Mouse (Mus musculus) embryo, embryonic 10 days (tissue): ENCODE results near the gene Xpr1.

ENCODE experiments used
- DNase-seq: peaks from one replicate; pipeline ENCODE4 v3.0.0-alpha.2; 2015; ENCODE audit warnings: low spot score

The Xpr1 gene

GRCm38 (mm10) chr1:155400056-155400455, 17.2 kb downstream of the Xpr1 start:
- DNase-seq: no peak

GRCm38 (mm10) chr1:155394829-155395228, 22.4 kb downstream of the Xpr1 start:
- no peak for DNase-seq

DNA sequence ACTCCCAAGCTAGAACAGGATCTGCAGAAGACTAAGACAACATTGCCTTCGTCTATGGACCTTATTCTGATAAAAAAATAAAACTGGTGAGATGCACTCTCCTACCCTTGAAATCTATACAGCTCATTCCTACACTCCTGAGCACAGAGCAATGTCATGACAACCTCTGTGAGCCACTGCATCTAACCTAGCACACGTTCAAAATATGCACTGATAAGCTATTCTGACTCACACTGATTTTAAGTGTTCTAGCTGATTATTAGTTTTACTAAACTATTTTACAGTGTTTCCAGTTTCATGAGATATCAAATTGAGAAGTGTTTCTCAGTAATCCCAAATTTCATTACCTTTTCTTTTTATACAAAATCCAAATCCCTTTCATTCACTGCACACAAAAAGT, 23.2 kb downstream of the Xpr1 start:
- DNase-seq: no peak

- no peak for DNase-seq
These were observed 24.4 kb downstream of the Xpr1 start for GRCm38 (mm10) chr1:155392825-155393224.

- no peak for DNase-seq
These were observed 25.7 kb downstream of the Xpr1 start for GRCm38 (mm10) chr1:155391537-155391936.

GRCm38 (mm10) chr1:155388418-155388817, 28.8 kb downstream of the Xpr1 start:
- no peak for DNase-seq

DNA sequence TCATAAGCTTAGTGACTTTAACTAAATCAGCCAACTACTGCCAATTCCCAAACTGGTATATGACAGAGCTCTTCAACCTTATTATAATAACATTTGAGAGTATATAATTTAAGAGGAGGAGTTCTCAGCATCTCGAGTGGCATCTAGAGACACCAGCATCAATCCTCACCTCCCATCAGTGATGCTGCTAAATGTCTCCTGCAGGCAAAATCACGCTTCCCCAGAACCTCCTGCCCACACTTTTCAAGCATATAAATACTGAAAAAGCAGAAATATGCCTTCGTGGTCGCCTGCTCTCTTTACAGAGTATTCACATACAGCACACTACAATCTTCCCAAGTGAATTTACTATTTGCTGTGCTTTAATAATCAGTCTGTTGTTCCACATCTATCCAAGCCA, 30.7 kb downstream of the Xpr1 start:
- DNase-seq: no peak

DNA sequence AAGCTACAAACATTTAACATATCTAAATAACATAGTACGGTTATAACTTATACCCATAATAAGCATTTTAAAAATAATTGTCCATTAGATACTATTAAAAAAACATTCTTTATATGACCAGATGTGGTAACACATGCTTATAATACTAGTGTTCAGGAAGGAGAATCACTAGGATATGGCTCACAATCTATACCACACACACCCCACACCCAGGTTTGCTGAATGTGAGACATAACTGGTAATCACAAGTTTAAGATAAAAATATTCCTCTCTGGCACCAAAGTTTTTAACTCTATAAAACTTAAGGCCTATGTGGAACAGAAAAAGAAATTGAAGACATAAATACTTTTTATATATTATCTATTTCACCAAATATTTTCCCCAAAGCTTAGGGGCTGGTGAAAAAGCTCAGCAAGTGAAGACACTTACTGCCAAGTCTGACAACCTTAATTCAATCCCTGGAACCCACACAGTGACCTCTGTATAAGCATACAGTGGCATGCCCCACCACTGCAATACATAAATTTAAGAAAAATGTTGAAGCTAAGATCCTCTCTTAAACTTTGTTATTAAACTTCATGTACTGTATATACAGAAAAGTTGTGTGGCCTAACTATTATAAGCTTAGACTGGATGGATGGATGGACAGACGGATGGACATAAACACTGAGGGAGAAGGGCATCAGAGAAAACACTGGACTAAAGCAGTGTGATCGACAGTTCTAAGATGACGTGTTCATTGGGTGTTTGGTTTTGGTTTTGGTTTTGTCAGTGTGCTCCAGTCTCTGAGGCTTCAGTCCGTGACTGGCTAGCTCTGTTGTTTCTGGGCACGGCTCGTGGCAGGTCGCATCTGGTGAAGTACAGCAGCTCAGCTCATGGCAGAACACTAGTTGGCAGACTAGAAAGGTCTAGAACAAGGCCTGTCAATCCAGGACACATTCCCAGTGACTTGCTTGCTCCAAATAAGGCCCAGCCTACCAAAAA, 33.6 kb downstream of the Xpr1 start:
- DNase-seq: no peak

DNA sequence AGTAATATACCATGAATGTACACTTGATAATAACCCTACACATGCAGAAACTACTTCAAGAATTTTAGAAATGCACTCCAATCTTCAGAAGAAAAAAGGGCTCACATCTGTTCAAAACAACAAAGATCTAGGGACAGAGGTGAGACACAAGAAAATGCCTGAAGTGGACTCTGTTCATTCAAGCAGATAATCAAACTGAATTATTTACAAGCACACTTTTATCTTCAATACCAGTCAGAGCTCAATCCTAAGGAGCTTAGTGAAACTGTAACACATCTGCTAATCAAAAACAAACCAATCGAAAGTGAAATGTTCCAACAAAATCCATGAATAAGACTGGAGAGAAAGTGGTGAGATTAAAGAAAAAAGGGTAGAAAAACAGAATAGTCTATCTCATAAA, 35.3 kb downstream of the Xpr1 start:
- no peak for DNase-seq

- DNase-seq: no peak
These were observed 37.9 kb downstream of the Xpr1 start for GRCm38 (mm10) chr1:155379289-155379688.

GRCm38 (mm10) chr1:155372821-155373220, 44.4 kb downstream of the Xpr1 start:
- no peak for DNase-seq

DNA sequence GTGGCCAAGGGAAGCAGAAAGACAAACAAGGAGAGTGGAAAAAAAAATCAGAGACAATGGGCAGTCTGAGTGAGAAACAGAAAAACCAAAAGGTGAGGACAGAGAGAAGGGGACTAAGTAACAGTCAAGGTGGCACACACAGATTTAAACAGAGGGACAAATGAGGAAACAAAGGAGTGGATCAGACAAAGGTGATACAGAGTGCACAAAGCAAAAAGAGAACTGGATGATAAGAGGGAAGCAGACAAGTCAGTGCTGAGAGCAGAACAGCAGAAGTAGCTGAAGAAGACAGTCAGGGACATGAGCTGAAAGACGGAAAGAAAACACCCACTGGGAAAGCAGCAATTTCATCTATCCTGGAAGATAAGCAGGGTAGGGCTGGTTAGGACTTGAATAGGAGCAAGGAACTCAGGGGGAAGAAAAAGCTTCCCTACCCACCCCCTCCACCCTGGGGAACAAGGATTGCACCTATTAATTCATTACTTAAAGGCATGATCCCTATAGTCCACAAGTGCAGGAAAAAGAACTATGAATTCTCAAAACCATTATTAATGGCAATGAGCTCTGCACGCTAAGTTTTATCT, 47.0 kb downstream of the Xpr1 start:
- no peak for DNase-seq

DNA sequence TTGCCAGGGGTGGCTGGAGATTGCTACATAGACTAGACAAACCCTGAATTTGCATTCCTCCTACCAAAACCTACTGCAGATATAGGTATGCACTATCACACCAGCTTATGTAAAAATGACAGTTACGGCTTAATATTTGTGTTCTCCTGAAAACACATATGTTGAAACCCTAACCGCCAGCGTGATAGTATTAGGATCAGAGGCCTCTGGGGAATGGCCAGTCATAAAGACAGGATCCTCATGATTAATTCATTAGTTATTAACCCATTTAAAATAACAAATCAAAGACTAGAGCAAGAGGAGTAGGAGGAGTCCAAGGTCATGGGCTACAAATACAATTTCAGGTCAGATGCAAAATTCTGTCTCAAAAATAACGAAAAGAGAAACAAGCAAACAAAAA, 50.8 kb downstream of the Xpr1 start:
- DNase-seq: no peak

GRCm38 (mm10) chr1:155361502-155362126, 55.6 kb downstream of the Xpr1 start:
- DNase-seq: no peak

GRCm38 (mm10) chr1:155353096-155353495, 64.1 kb downstream of the Xpr1 start:
- DNase-seq: no peak

- no peak for DNase-seq
These were observed 65.7 kb downstream of the Xpr1 start for GRCm38 (mm10) chr1:155351527-155351926.

DNA sequence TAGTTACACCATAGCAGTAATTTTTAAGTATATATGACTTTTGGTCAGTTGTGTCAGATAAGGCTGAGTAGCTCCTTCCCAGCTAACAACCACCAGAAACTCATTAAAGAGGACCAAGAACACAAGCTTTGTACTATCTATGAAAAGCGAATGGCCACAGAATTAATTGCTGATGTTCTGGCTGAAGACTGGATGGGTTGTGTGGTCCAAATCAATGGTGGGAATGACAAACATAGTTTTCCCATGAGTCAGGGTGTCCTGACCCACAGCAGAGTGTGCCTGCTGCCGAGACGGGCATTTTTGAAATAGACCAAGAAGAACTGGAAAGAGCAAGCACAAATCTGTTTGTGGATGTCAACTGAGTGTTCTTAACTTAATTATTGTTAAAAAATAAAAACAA, 68.7 kb downstream of the Xpr1 start:
- DNase-seq: no peak

DNA sequence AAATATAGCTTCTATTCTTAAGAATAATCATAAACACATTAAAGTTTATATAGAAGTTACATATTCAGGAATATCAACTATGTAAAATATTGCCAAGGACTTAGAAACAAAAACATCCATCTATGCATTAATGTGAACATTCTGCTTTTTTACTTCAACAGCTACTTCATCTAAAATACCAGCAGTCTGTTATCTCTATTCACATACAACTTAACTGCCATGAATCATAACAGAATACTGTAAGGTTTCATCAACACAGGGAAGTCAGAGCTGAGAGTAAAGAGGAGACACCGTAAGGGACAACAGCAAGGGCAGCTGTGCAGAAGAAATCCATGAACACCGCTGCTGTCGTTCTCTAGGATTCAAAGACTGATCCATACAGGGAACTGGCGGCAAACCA, 69.9 kb downstream of the Xpr1 start:
- no peak for DNase-seq

DNA sequence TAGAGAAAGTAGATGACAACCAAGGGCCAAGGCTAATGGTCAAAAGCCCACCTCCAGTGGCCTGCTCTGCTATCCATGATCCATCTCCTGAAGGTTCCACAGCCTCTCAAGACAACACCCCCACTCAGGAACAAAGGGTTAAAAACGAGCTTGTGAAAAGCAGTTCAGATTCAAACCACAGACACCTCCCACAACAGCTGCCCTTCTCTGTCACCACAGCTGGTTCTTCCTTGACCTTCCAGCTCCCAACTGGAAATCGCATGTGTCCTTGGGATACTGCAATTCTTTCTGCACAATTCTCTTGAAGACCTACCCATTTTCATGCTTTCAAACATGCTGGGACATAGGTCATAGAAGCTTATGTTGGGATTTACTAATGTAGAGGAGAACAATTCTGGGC, 73.2 kb downstream of the Xpr1 start:
- no peak for DNase-seq

- no peak for DNase-seq
These were observed 77.6 kb downstream of the Xpr1 start for GRCm38 (mm10) chr1:155339622-155340021.

DNA sequence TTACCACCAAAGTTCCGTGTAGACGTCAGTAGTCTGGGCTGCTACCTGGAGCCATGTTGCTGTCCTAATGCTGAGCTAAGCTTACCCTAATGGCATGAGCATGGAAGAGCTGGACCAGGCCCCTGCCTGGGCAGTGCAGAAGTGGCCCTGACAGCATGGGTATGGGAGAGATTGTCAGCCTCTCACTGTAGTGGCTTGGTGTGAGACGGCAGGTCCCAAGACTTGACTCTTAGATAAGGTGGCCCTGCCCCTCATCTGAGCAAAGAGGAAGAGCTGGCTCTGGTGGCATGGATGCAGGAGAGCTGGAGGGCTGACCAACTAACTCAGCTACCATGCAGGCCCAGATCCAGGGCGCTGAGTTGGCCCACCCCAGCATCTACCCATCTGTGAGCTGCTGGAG, 79.9 kb downstream of the Xpr1 start:
- no peak for DNase-seq

GRCm38 (mm10) chr1:155335963-155336362, 81.3 kb downstream of the Xpr1 start:
- no peak for DNase-seq

DNA sequence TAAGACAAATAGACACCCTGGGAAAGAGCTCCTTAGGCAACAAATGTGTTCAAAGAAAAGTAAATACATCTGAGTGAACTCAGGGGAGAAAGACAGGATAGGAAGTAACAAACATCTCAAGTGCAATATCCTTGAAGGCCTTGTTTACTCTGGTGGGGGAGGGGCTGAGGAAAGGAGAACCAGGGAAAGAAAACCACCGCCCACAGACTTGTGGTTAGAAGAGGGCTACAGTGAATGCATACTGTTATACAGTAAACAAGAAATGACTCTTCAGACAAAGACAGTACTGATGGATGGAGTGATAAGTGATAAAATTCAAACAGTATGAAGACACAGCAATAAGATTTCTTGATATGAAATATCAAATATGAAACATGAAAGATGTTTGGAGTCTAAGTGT, 95.0 kb downstream of the Xpr1 start:
- no peak for DNase-seq
